Mouse (Mus musculus): ENCODE data around the gene Olfr624.
"Not testable (repeated sequence)": the region's sequence is repeated elsewhere in the genome, so short reads cannot be mapped to it uniquely, and the experiment has no call there.

The Olfr624 gene

DNA sequence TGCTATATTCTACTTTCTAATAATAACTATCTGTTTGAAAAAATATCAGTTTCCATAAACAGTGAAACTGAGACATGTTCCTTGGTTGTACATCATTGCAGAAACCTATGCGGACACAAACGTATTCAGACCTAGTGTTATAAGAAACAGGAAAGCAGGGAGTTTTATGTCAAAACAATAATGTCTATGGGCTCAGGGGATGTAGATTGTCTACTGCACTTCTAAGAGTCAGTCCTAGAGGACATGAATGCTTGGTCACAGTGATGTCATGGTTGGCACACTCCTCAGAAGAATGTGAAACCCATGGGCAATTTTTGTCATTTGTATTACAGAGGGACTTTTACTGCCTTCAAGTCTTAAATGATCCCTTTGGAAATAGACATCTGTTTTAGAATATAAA is at the start of gene Olfr624:
Gene Olfr624 (minus strand): TSS at position 101 of the 400 bp plus-strand sequence.
- no peak for DNase-seq

DNA sequence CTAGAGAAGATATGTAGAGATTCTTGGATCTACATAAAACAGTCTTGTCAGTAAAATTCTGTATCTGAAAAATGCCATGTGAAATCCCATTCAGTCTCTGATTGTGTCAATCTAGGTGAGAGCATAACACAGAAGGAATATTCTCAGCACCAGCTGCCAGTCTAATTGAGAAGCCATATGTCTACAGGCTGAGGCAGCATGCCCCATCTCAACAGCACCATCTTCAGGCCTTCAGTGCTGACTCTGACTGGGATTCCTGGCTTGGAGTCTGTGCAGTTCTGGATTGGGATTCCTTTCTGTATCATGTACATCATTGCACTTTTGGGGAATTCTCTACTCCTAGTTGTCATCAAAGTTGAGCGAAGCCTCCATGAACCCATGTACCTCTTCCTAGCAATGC is 45.4 kb upstream of the Olfr624 start:
- DNase-seq, result not testable (repeated sequence)

DNA sequence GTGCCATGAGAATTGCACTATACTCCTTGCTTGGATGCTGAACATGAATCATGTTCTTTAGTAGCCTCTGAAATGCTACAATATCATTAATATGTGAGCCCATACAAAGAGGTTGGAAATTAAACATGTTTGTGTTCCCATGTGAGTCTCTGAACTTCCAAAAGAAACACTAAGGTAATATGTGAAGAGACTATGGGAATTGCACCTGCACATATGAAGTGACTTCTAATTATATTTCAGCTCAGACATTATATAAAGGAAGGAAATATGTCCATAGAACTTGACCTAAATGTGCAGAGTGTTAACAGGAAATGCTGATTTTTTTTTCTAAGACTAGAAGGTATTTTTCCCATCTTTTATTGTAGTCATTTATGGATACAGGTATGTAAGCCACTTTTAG is 43.4 kb upstream of the Olfr624 start, which contains the start of gene Olfr243:
Gene Olfr243 (plus strand): TSS at position 301 of the 400 bp plus-strand sequence.
- no peak for DNase-seq

DNA sequence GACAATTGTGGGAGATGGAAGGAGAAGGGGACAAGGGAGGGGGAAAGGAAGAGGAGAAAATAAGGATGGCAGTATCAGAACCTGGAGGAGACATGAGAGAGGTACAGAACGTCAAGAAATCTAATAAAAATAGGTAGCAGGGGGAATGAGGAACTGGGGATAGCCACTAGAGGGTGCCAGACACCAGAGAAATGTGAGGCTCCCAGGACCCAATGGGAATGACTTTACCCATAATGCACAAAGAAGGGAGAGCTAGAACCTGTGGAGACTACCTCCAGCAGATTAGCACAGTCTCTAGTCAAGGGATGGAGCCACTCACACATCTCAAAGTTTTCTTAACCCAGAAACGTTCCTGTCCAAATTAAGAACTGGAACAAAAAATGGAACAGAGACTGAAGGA is 41.0 kb upstream of the Olfr624 start:
- DNase-seq, result no peak

- no peak for DNase-seq
These were observed 28.5 kb upstream of the Olfr624 start for GRCm38 (mm10) chr7:103699469-103699868.

DNA sequence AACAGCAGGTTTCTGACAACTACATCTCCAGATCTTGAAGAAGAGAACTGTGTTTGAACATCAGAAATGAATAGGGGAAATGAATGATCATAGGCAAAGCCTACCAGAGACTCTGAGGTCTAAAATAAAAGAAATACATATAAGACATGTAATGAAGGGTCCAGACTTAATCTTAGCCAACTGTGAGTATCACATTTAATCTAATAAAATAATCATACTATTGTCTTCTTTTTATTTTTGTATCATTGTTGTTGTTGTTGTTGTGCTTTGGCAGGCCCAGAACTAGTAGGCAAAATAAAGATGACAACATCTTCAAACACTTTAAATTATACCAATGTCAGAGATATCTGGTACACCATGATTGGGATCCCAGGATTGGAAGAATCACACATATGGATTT is 11.4 kb upstream of the Olfr624 start, which contains the start of gene Olfr625-ps1:
Gene Olfr625-ps1 (plus strand): TSS at position 301 of the 400 bp plus-strand sequence.
- DNase-seq, result no peak

GRCm38 (mm10) chr7:103663598-103663997 is 7.4 kb downstream of the Olfr624 start, which contains the start of gene Olfr623:
TSS of gene Olfr623 (minus strand) at chr7:103663698.
- no peak for DNase-seq

GRCm38 (mm10) chr7:103644070-103644469 is 26.9 kb downstream of the Olfr624 start:
- no peak for DNase-seq

GRCm38 (mm10) chr7:103642602-103643001 is 28.4 kb downstream of the Olfr624 start, which contains the start of gene Olfr622:
TSS of gene Olfr622 (minus strand) at chr7:103642702.
- no peak for DNase-seq

- no peak for DNase-seq
These were observed 34.2 kb downstream of the Olfr624 start for GRCm38 (mm10) chr7:103636795-103637194.
